Mouse (Mus musculus) ES-Bruce4 (cell line): ENCODE results near the gene Cttnbp2nl. TPM values are rescaled to one million over a fixed set of nuclear protein-coding genes. Genes with fewer than 3 reads are reported as not detected.

Source experiments
- H3K27ac ChIP-seq: 2 replicates; pipeline ENCODE4 v1.5.1; 2012; ENCODE audit warnings: low read length, inconsistent platforms; ENCODE audit not compliant: insufficient read depth
- H3K27me3 ChIP-seq: 2 replicates; pipeline ENCODE4 v1.6.1; 2012; ENCODE audit warnings: mild to moderate bottlenecking, low read length, inconsistent platforms; ENCODE audit not compliant: control insufficient read depth, poor library complexity, insufficient read depth, severe bottlenecking
- H3K36me3 ChIP-seq: 2 replicates; pipeline ENCODE4 v1.6.1; 2012; ENCODE audit warnings: inconsistent platforms, mild to moderate bottlenecking, low read length, moderate library complexity; ENCODE audit not compliant: control insufficient read depth, poor library complexity, insufficient read depth, severe bottlenecking
- H3K4me1 ChIP-seq: one replicate; pipeline ENCODE4 v1.8.1; 2011; ENCODE audit warnings: low read length; ENCODE audit not compliant: control insufficient read depth, insufficient read depth
- H3K4me3 ChIP-seq: 2 replicates; pipeline ENCODE4 v1.5.1; 2011; ENCODE audit warnings: low read depth, mild to moderate bottlenecking, low read length
- H3K9ac ChIP-seq: 2 replicates; pipeline ENCODE4 v1.6.1; 2012; ENCODE audit warnings: low read depth, mild to moderate bottlenecking, inconsistent platforms; ENCODE audit not compliant: poor library complexity, severe bottlenecking
- H3K9me3 ChIP-seq: replicated peaks from 2 replicates; pipeline ENCODE4 v1.6.1; 2012; ENCODE audit warnings: mild to moderate bottlenecking, low read length, inconsistent platforms; ENCODE audit not compliant: control insufficient read depth, poor library complexity, insufficient read depth, severe bottlenecking
- CTCF ChIP-seq: IDR thresholded peaks from one replicate; pipeline ENCODE4 v1.8.1; 2011; ENCODE audit warnings: low read depth, low read length
- EP300 ChIP-seq: IDR thresholded peaks from 2 replicates; pipeline ENCODE4 v1.6.1; 2011; ENCODE audit warnings: low read depth, low read length; ENCODE audit not compliant: insufficient read depth
- POLR2A ChIP-seq: IDR thresholded peaks from one replicate; pipeline ENCODE4 v1.8.1; 2011; ENCODE audit warnings: low read length; ENCODE audit not compliant: insufficient read depth
- polyA plus RNA-seq: library from polyadenylated mRNA; stranded (reverse); fragments of >200 nt; gene quantifications from 2 replicates; pipeline ENCODE4 v1.2.4, GENCODE M21; 2011; ENCODE audit warnings: low read depth; ENCODE audit not compliant: missing spikeins, insufficient read depth, insufficient read length

Cttnbp2nl gene
- polyA plus RNA-seq, 1 experiment = 46.2 TPM

DNA sequence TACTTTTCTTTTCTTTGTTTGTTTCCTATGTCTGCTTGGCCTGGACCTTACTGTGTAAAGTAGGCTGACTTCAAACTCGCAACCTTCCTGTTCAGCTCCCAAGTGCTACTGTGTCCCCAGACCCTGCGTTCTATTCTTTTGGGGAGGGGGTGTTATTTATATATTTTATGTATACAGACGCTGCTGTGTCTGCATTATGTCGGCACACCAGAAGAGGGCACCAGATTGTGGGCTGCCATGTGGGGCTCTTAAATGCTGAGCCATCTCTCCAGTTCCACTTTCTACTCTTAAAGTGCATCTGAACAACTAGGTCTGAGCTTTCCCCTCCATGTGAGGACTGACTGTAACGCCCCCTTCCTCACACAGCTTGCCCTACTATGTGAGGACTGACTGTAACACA lies 9.2 kb downstream of the Cttnbp2nl start:
- TF ChIP-seq EP300 (no peak), POLR2A (no peak), CTCF (peak; percentile 8)
- peaks cover 2% of the 10 kb centered on the region for H3K4me1 ChIP-seq
- no peaks in the 10 kb centered on the region for H3K9me3 ChIP-seq
- no peaks in the 10 kb centered on the region for H3K36me3 ChIP-seq
- H3K27me3 ChIP-seq = no peaks in the 10 kb centered on the region
- H3K27ac ChIP-seq = no peak overlapping the region
- H3K9ac ChIP-seq = no peak overlapping the region
- no peak overlapping the region for H3K4me3 ChIP-seq

GRCm38 (mm10) chr3:105040983-105041625 lies 11.8 kb downstream of the Cttnbp2nl start:
- no peaks in the 10 kb centered on the region for H3K27me3 ChIP-seq
- no peak overlapping the region for H3K9ac ChIP-seq
- H3K36me3 ChIP-seq = peaks cover 4% of the 10 kb centered on the region
- H3K27ac ChIP-seq = no peak overlapping the region
- TF ChIP-seq EP300 = no peak
- TF ChIP-seq CTCF = no peak
- no peak for TF ChIP-seq POLR2A
- H3K9me3 ChIP-seq = no peaks in the 10 kb centered on the region
- no peak overlapping the region for H3K4me3 ChIP-seq
- H3K4me1 ChIP-seq = peaks cover 2% of the 10 kb centered on the region

- H3K27ac ChIP-seq = no peak overlapping the region
- TF ChIP-seq CTCF (no peak), EP300 (no peak), POLR2A (no peak)
- H3K36me3 ChIP-seq = peaks cover 11% of the 10 kb centered on the region
- H3K27me3 ChIP-seq = no peaks in the 10 kb centered on the region
- H3K9me3 ChIP-seq = no peaks in the 10 kb centered on the region
- H3K4me1 ChIP-seq = peaks cover 2% of the 10 kb centered on the region
- H3K4me3 ChIP-seq = no peak overlapping the region
- H3K9ac ChIP-seq = no peak overlapping the region
Measured at GRCm38 (mm10) chr3:105040002-105040401, 12.9 kb downstream of the Cttnbp2nl start.

DNA sequence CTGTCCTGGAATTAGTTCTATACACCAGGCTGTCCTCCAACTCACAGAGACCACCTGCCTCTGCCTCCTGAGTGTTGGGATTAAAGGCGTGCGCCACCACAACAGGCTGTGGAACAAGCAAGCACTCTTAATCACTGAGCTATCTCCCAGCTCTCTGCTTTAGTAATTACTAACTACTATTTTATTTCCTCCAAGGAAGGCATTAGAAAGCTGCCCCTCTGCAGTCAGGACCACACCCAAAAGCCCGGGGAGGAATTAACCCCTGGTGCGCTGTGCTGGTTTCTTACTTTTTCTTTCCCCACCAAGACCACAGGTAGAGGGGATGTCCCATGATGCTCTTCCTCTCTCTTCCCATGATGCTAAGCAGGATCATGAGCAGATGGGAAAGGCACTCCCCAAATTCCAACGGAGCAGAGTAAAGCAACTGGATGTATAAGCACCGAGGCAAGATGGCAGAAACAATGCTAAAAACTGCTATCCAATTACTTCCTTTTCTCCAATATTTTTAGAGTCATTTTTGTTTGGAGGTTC lies 15.6 kb downstream of the Cttnbp2nl start:
- Histone ChIP-seq H3K27ac (no peak overlapping the region), H3K27me3 (no peaks in the 10 kb centered on the region), H3K9me3 (no peaks in the 10 kb centered on the region), H3K36me3 (peaks cover 14% of the 10 kb centered on the region), H3K9ac (no peak overlapping the region), H3K4me3 (no peak overlapping the region), H3K4me1 (peaks cover 2% of the 10 kb centered on the region)
- TF ChIP-seq CTCF (no peak), POLR2A (no peak), EP300 (no peak)

GRCm38 (mm10) chr3:105036281-105036847 lies 16.6 kb downstream of the Cttnbp2nl start:
- Histone ChIP-seq H3K9ac (no peak overlapping the region), H3K4me3 (no peak overlapping the region), H3K4me1 (peaks cover 2% of the 10 kb centered on the region), H3K36me3 (peaks cover 18% of the 10 kb centered on the region), H3K9me3 (no peaks in the 10 kb centered on the region), H3K27ac (no peak overlapping the region), H3K27me3 (no peaks in the 10 kb centered on the region)
- TF ChIP-seq POLR2A = no peak
- TF ChIP-seq EP300 = no peak
- no peak for TF ChIP-seq CTCF

GRCm38 (mm10) chr3:105023371-105024005 lies 29.5 kb downstream of the Cttnbp2nl start:
- Histone ChIP-seq H3K27ac (no peak overlapping the region), H3K9me3 (no peaks in the 10 kb centered on the region), H3K27me3 (no peaks in the 10 kb centered on the region), H3K9ac (no peak overlapping the region), H3K4me1 (no peaks in the 10 kb centered on the region), H3K36me3 (no peaks in the 10 kb centered on the region), H3K4me3 (no peak overlapping the region)
- TF ChIP-seq POLR2A = no peak
- TF ChIP-seq EP300 = no peak
- TF ChIP-seq CTCF = no peak
